Mouse (Mus musculus) erythroblast, embryonic 14.5 days (primary cell): Measurements from ENCODE around the gene Rhbdf1. TPM values are rescaled to one million over a fixed set of nuclear protein-coding genes. Genes with fewer than 3 reads are reported as not detected.

ENCODE experiments used
- H3K27me3 ChIP-seq: 2 replicates; pipeline ENCODE4 v1.6.1; 2012; ENCODE audit warnings: inconsistent platforms; ENCODE audit not compliant: control insufficient read depth
- H3K36me3 ChIP-seq: 2 replicates; pipeline ENCODE4 v1.6.1; 2012; ENCODE audit warnings: mild to moderate bottlenecking, inconsistent platforms; ENCODE audit not compliant: control insufficient read depth
- H3K4me1 ChIP-seq: 2 replicates; pipeline ENCODE4 v1.6.1; 2012; ENCODE audit warnings: inconsistent platforms; ENCODE audit not compliant: control insufficient read depth
- H3K4me3 ChIP-seq: replicated peaks from 2 replicates; pipeline ENCODE3; 2012; ENCODE audit warnings: moderate library complexity, mild to moderate bottlenecking, inconsistent platforms
- H3K9me3 ChIP-seq: 2 replicates; pipeline ENCODE4 v1.6.1; 2012; ENCODE audit warnings: low read length, inconsistent platforms, mixed read lengths; ENCODE audit not compliant: control insufficient read depth
- GATA1 ChIP-seq: IDR thresholded peaks from 2 replicates; pipeline ENCODE4 v1.6.1; 2012; ENCODE audit warnings: low read length, inconsistent platforms, mixed read lengths
- TAL1 ChIP-seq: IDR thresholded peaks from 3 replicates; pipeline ENCODE4 v1.6.1; 2012; ENCODE audit warnings: low read length, inconsistent platforms, mixed read lengths
- polyA plus RNA-seq: library from polyadenylated mRNA; stranded (reverse); fragments of >175 nt; gene quantifications from 2 replicates; pipeline ENCODE4 v1.2.3, GENCODE M21; 2012

The Rhbdf1 gene
- polyA plus RNA-seq, 1 experiment, result 0.77 TPM

DNA sequence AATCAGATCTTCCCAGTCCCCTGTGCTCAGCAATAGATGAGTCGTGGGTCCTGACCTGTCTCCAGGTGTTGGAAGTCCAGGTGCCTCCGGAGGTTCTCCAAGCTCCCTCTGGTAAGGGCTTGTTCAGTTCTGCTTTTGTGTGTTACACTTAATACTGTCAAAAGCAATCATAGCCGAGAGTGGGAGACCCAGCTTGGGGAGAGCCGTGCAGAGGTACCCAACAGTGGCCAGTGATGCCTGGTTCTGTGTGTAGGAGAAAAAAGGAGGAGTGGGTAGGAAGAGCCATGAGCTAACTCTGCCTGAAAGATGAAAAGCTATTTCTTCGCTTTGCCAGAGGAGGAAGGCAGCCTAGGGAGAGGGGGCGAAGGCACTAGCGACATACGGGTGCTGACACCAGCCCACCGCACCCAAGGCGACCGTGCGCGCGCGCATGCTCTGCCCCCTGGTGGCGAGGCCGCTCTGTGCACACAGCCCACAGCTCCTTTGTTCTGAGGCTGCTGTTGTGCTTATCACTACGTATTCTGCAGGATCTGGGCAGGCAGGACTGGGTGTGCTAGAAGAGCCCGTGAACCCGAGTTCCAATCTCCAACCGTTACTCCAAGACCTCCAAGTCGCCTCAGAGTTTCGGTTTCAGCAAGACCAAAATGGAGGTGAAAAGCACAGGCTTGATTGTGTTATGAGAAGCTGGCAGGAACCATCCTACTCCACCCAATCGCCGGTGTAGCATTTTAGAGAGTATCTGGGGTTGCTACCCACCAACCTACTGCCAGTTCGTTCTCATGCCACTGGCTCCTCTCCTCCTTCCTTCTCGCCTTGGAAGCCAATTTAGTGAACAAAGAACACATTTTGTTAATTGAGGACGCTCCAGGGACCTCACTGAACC, 59.9 kb downstream of the Rhbdf1 start:
- no peaks in the 10 kb centered on the region for H3K9me3 ChIP-seq
- peaks cover 23% of the 10 kb centered on the region for H3K27me3 ChIP-seq
- H3K4me3 ChIP-seq, result no peak overlapping the region
- peaks cover 4% of the 10 kb centered on the region for H3K4me1 ChIP-seq
- H3K36me3 ChIP-seq, result no peaks in the 10 kb centered on the region
- TF ChIP-seq TAL1, result no peak
- no peak for TF ChIP-seq GATA1

DNA sequence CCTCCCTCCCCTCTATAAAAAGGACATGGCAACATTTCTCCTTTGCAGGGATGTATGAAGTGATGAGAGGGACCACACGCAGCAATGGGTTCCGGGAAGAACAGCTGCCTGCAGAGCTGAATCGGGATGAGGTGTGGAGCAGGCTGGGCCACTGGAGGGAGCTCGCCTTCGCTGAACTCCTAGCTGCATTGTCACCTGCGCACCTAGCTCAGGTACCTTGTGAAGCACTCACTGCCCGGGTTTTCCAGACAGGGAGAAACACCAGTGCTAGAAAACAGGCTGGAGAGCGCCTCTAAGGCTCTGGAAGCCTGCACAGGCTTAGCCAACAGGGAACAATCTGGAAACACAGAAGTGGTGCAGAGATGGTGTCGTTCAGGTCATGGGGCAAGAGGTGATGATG, 60.6 kb downstream of the Rhbdf1 start:
- H3K4me1 ChIP-seq, result peaks cover 4% of the 10 kb centered on the region
- H3K4me3 ChIP-seq, result no peak overlapping the region
- H3K9me3 ChIP-seq, result no peaks in the 10 kb centered on the region
- peaks cover 23% of the 10 kb centered on the region for H3K27me3 ChIP-seq
- H3K36me3 ChIP-seq, result no peaks in the 10 kb centered on the region
- TF ChIP-seq GATA1, result no peak
- no peak for TF ChIP-seq TAL1

DNA sequence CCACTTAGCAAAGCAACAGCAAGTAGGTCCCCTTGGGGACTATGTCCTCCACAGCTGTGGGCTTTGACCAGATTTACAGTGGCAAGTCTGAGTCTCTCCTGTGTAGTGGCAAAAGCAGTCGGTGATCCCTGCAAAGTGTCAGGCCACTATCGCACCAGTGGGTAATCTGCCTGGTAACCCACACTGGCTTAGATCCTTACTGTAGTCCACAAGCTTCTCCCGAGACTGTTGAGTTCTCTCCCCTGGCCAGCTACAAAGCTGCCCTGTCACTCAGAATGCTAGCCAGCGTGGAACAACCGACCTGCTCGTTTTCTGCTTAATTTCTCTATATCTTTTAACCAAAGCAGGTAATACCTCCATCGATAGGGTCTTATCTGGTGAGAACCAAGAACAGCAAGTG, 61.8 kb downstream of the Rhbdf1 start:
- peaks cover 4% of the 10 kb centered on the region for H3K4me1 ChIP-seq
- peaks cover 23% of the 10 kb centered on the region for H3K27me3 ChIP-seq
- TF ChIP-seq GATA1 (no peak), TAL1 (no peak)
- H3K4me3 ChIP-seq, result no peak overlapping the region
- no peaks in the 10 kb centered on the region for H3K36me3 ChIP-seq
- no peaks in the 10 kb centered on the region for H3K9me3 ChIP-seq

Other genes starting within 250 kb of the Rhbdf1 start
- gene Nsg2, start 221.8 kb downstream of the Rhbdf1 start, polyA plus RNA-seq, result not detected in 2 replicates
- not detected in 2 replicates for gene Il9r, start 22.0 kb downstream of the Rhbdf1 start, polyA plus RNA-seq
- 25.7 and 48.2 TPM in 2 replicates for gene Snrnp25, start 16.9 kb downstream of the Rhbdf1 start, polyA plus RNA-seq
- gene Mpg, start 4.2 kb upstream of the Rhbdf1 start, polyA plus RNA-seq, result 4.8 and 5.0 TPM in 2 replicates
- gene Nprl3, start 45.4 kb upstream of the Rhbdf1 start, polyA plus RNA-seq, result 4.8 and 5.8 TPM in 2 replicates
- 158 and 188 TPM in 2 replicates for gene Hba-x, start 54.1 kb upstream of the Rhbdf1 start, polyA plus RNA-seq
- 387,305 and 409,151 TPM in 2 replicates for gene Hba-a1, start 61.2 kb upstream of the Rhbdf1 start, polyA plus RNA-seq
- gene Hbq1b, start 64.7 kb upstream of the Rhbdf1 start, polyA plus RNA-seq, result 7.5 and 8.6 TPM in 2 replicates
- gene Hba-a2, start 74.2 kb upstream of the Rhbdf1 start, polyA plus RNA-seq, result 130,484 and 191,888 TPM in 2 replicates
- gene Hbq1a, start 77.8 kb upstream of the Rhbdf1 start, polyA plus RNA-seq, result 0.09 and 1.1 TPM in 2 replicates
- 0.02 and 0.05 TPM in 2 replicates for gene Sh3pxd2b, start 125.5 kb upstream of the Rhbdf1 start, polyA plus RNA-seq
- 0.16 and 0.17 TPM in 2 replicates for gene Ubtd2, start 233.1 kb upstream of the Rhbdf1 start, polyA plus RNA-seq